Mouse (Mus musculus) liver, embryonic 12.5 days (tissue): ENCODE measurements around the gene Clec3a. TPM values are rescaled to one million over a fixed set of nuclear protein-coding genes. Genes with fewer than 3 reads are reported as not detected.

Experiments
- ATAC-seq: fragments of 200-750 bp; cut with Nextera tagmentation; 2 replicates; pipeline ENCODE4 v1.8.0; 2017; ENCODE audit warnings: moderate number of reproducible peaks, mild to moderate bottlenecking, moderate library complexity
- H3K27ac ChIP-seq: fragments of 300-500 bp; sonication (generic); 2 replicates; pipeline ENCODE4 v1.5.1; 2016; ENCODE audit warnings: mild to moderate bottlenecking
- H3K27me3 ChIP-seq: fragments of 300-500 bp; sonication (generic); replicated peaks from 2 replicates; pipeline ENCODE4 v1.6.1; 2016; ENCODE audit warnings: mild to moderate bottlenecking, moderate library complexity
- H3K36me3 ChIP-seq: fragments of 300-500 bp; sonication (generic); 2 replicates; pipeline ENCODE4 v1.6.1; 2016; ENCODE audit warnings: mild to moderate bottlenecking, moderate library complexity
- H3K4me1 ChIP-seq: fragments of 300-500 bp; sonication (generic); 2 replicates; pipeline ENCODE4 v1.6.1; 2016
- H3K4me2 ChIP-seq: fragments of 300-500 bp; sonication (generic); 2 replicates; pipeline ENCODE4 v1.6.1; 2016; ENCODE audit warnings: mild to moderate bottlenecking, moderate library complexity
- H3K4me3 ChIP-seq: fragments of 300-500 bp; sonication (generic); 2 replicates; pipeline ENCODE4 v1.5.1; 2016; ENCODE audit warnings: mild to moderate bottlenecking, moderate library complexity
- H3K9ac ChIP-seq: fragments of 300-500 bp; sonication (generic); 2 replicates; pipeline ENCODE4 v1.6.1; 2016; ENCODE audit warnings: mild to moderate bottlenecking, moderate library complexity
- H3K9me3 ChIP-seq: fragments of 300-500 bp; sonication (generic); replicated peaks from 2 replicates; pipeline ENCODE4 v1.6.1; 2016; ENCODE audit warnings: mild to moderate bottlenecking, moderate library complexity
- WGBS: fragments of 180-500 bp; shearing (Covaris S2); methylation state at CpG from one replicate; pipeline ENCODE4 v1.1.7; 2016; ENCODE audit not compliant: insufficient replicate concordance; 5-methylcytosine and 5-hydroxymethylcytosine counted together
- polyA plus RNA-seq: library from polyadenylated mRNA; unstranded; fragments of >200 nt; fragmentation: Nextera tagmentation; extraction: Ambion mirVana; gene quantifications from 2 replicates; pipeline ENCODE4 v1.2.1, GENCODE M21; 2016

The Clec3a gene
- polyA plus RNA-seq, 1 experiment from 2014 or later, result not detected

- H3K9ac ChIP-seq, result no peak overlapping the region
- WGBS, result 88% methylated on average over 11 of the region's 11 CpGs
- ATAC-seq, result no peak
- H3K4me1 ChIP-seq, result no peaks in the 10 kb centered on the region
- H3K9me3 ChIP-seq, result no peaks in the 10 kb centered on the region
- no peak overlapping the region for H3K27ac ChIP-seq
- no peak overlapping the region for H3K4me3 ChIP-seq
- no peaks in the 10 kb centered on the region for H3K27me3 ChIP-seq
- no peak overlapping the region for H3K4me2 ChIP-seq
- H3K36me3 ChIP-seq, result no peaks in the 10 kb centered on the region
Observed at GRCm38 (mm10) chr8:114462591-114462990, 44.7 kb downstream of the Clec3a start.

GRCm38 (mm10) chr8:114463305-114463704 is 45.4 kb downstream of the Clec3a start:
- ATAC-seq, result no peak
- no peaks in the 10 kb centered on the region for H3K4me1 ChIP-seq
- no peaks in the 10 kb centered on the region for H3K27me3 ChIP-seq
- no peaks in the 10 kb centered on the region for H3K36me3 ChIP-seq
- 62% methylated on average over 10 of the region's 10 CpGs for WGBS
- H3K9ac ChIP-seq, result no peak overlapping the region
- H3K4me3 ChIP-seq, result no peak overlapping the region
- no peak overlapping the region for H3K27ac ChIP-seq
- no peak overlapping the region for H3K4me2 ChIP-seq
- H3K9me3 ChIP-seq, result no peaks in the 10 kb centered on the region

- Histone ChIP-seq H3K27me3 (no peaks in the 10 kb centered on the region), H3K36me3 (peaks cover 16% of the 10 kb centered on the region), H3K9me3 (no peaks in the 10 kb centered on the region), H3K9ac (no peak overlapping the region), H3K4me2 (no peak overlapping the region), H3K27ac (no peak overlapping the region), H3K4me3 (no peak overlapping the region), H3K4me1 (no peaks in the 10 kb centered on the region)
- ATAC-seq, result no peak
- 84% methylated on average over 21 of the region's 21 CpGs for WGBS
Observed at GRCm38 (mm10) chr8:114468526-114469207, 50.8 kb downstream of the Clec3a start.

GRCm38 (mm10) chr8:114469208-114469590 is 51.3 kb downstream of the Clec3a start:
- Histone ChIP-seq H3K36me3 (peaks cover 16% of the 10 kb centered on the region), H3K9ac (no peak overlapping the region), H3K27me3 (no peaks in the 10 kb centered on the region), H3K4me2 (no peak overlapping the region), H3K4me1 (no peaks in the 10 kb centered on the region), H3K9me3 (no peaks in the 10 kb centered on the region), H3K27ac (no peak overlapping the region), H3K4me3 (no peak overlapping the region)
- WGBS, result 86% methylated on average over 10 of the region's 10 CpGs
- no peak for ATAC-seq

GRCm38 (mm10) chr8:114473546-114473945 is 55.7 kb downstream of the Clec3a start:
- H3K4me2 ChIP-seq, result no peak overlapping the region
- H3K27me3 ChIP-seq, result no peaks in the 10 kb centered on the region
- no peaks in the 10 kb centered on the region for H3K4me1 ChIP-seq
- 70% methylated on average over 11 of the region's 11 CpGs for WGBS
- H3K27ac ChIP-seq, result no peak overlapping the region
- ATAC-seq, result no peak
- no peak overlapping the region for H3K9ac ChIP-seq
- peaks cover 14% of the 10 kb centered on the region for H3K36me3 ChIP-seq
- H3K4me3 ChIP-seq, result no peak overlapping the region
- no peaks in the 10 kb centered on the region for H3K9me3 ChIP-seq

Other genes with a start within 250 kb of the Clec3a start
- gene Vat1l, start 212.5 kb upstream of the Clec3a start, polyA plus RNA-seq, result 0.14 and 0.33 TPM in 2 replicates
- 4.9 and 5.2 TPM in 2 replicates for gene Wwox, start 21.6 kb downstream of the Clec3a start, polyA plus RNA-seq